Mouse (Mus musculus): ENCODE measurements around the gene Shroom3.

- TF ChIP-seq ETS1 (conservative IDR thresholded peaks at IDR 0.05; ENCODE audit: low read depth, low read length), result no peak
- no peak for TF ChIP-seq CTCF (conservative IDR thresholded peaks at IDR 0.05 in 1 of 2, IDR thresholded peaks at IDR 0.05 in 1 of 2; ENCODE audit: low read depth in 2 of 2, low read length in 2 of 2)
- no peak for TF ChIP-seq EP300 (IDR thresholded peaks at IDR 0.05; ENCODE audit: low read length)
- no peak for TF ChIP-seq TBP (conservative IDR thresholded peaks at IDR 0.05; ENCODE audit: low read depth, low read length)
- no peak for TF ChIP-seq MXI1 (IDR thresholded peaks at IDR 0.05; ENCODE audit: low read depth, low read length)
Measured at GRCm38 (mm10) chr5:92888628-92889241, 205.5 kb downstream of the Shroom3 start.
